8 mouse cellular contexts compared by ENCODE assay signal in the genomic region with DNA sequence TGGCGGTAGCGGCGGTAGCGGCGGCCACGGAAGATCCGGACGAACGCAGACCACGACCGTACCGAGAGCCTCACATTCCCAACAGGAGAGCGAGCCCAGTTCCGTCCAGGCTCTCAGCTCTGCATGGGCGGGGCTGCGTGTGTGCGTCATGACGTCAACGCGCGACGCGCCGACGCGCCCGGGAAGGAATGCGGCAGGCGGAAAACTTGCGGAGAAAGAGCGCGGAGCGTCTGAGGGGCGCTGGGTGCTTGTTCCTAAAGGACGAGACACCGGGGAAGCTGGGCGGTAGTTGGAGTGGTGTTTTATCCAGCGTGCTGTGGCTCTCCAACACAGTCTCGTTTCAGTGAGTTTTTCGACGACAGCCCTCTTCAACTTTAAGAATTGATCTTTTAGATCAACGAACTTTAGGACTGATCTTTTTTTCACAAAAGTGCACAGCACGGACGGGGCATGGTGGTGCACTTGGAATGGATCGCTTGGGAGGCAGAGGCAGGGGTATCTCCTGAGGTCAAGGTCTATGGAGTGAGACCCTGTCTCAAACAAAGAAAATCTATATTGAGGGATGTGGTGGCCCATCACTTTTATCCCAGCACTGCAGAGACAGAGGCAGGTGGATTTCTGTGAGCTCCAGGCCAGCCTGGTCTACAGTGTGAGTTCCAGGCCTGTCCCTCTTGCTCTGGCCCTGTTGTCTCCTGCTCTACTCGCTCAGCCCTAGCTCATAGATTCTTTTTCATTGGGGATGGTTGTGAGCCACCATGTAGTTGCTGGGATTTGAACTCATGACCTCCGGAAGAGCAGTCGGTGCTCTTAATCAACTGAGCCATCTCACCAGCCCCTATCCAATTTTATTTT. TPM values are rescaled to one million over a fixed set of nuclear protein-coding genes. Genes with fewer than 3 reads are reported as not detected.
DNase-seq lines count a peak whose midpoint lies in the region; ATAC-seq and TF ChIP-seq lines count a peak whose summit lies in the region.

Gene Appbp2, minus strand, starts transcription at position 141 of the 852 bp plus-strand sequence.

- no peaks in the 10 kb centered on the region for H3K9me3 ChIP-seq in E14TG2a.4 (ENCODE audit: low read length)
- no peaks in the 10 kb centered on the region for H3K9me3 ChIP-seq in forebrain, embryonic 13.5 days (replicated peaks)
- no peaks in the 10 kb centered on the region for H3K9me3 ChIP-seq in liver, postnatal 0 days (ENCODE audit: low read length)
- no peaks in the 10 kb centered on the region for H3K9me3 ChIP-seq in neural tube, embryonic 14.5 days (ENCODE audit: control insufficient read depth, low read length)

- 7% methylated on average over 46 of the region's 48 CpGs for WGBS in forebrain, embryonic 13.5 days
- WGBS in large intestine, adult 2 months: 4% methylated on average over 48 of the region's 48 CpGs
- 5% methylated on average over 48 of the region's 48 CpGs for WGBS in liver, postnatal 0 days (ENCODE audit: insufficient replicate concordance)
- 7% methylated on average over 48 of the region's 48 CpGs for WGBS in neural tube, embryonic 14.5 days

- H3K27me3 ChIP-seq in E14TG2a.4 (ENCODE audit: insufficient read depth, low read length): no peaks in the 10 kb centered on the region
- no peaks in the 10 kb centered on the region for H3K27me3 ChIP-seq in forebrain, embryonic 13.5 days
- H3K27me3 ChIP-seq in liver, postnatal 0 days (ENCODE audit: insufficient read depth, low read length): no peaks in the 10 kb centered on the region
- no peaks in the 10 kb centered on the region for H3K27me3 ChIP-seq in neural tube, embryonic 14.5 days (ENCODE audit: control insufficient read depth, insufficient read depth, low read length)

- peak within 1 kb of the TSS; percentile 97 for H3K4me3 ChIP-seq in E14TG2a.4 (replicated peaks; ENCODE audit: low read length)
- H3K4me3 ChIP-seq in forebrain, embryonic 13.5 days: peak within 1 kb of the TSS; percentile 77
- peak within 1 kb of the TSS; percentile 94 for H3K4me3 ChIP-seq in liver, postnatal 0 days (ENCODE audit: low read depth, low read length)
- peak within 1 kb of the TSS; percentile 97 for H3K4me3 ChIP-seq in neural tube, embryonic 14.5 days (ENCODE audit: low read depth, low read length)

- intact Hi-C loops in heart, postnatal 10 days (cut with DNase I): loop anchor here (2.0 kb wide), 1 partner anchor 76 kb away; the partner anchor contains the start of gene Ppm1d

- peaks cover 71% of the 10 kb centered on the region for H3K4me1 ChIP-seq in E14TG2a.4 (replicated peaks; ENCODE audit: low read depth, low read length)
- peaks cover 20% of the 10 kb centered on the region for H3K4me1 ChIP-seq in forebrain, embryonic 13.5 days
- peaks cover 6% of the 10 kb centered on the region; the same call in 1 of the 2 replicates for H3K4me1 ChIP-seq in liver, postnatal 0 days (ENCODE audit: insufficient read depth)
- peaks cover 16% of the 10 kb centered on the region for H3K4me1 ChIP-seq in neural tube, embryonic 14.5 days (ENCODE audit: control insufficient read depth, insufficient read depth, low read length)

- peak; percentile 88 for DNase-seq in c-Kit-positive CD71-positive TER-119-positive erythroid progenitor cells, embryonic 14.5 days (ENCODE audit: low spot score)
- peak; percentile 95 to 97 for DNase-seq in heart, postnatal 10 days
- peak; percentile 72 for DNase-seq in large intestine, adult 2 months (ENCODE audit: low read depth, low spot score)
- DNase-seq in liver, postnatal 0 days: peak; percentile 96
- DNase-seq in testis, postnatal 14 days (ENCODE audit: low spot score): peak; percentile 95

- peaks cover 43% of the 10 kb centered on the region for H3K36me3 ChIP-seq in E14TG2a.4 (ENCODE audit: insufficient read depth, low read length)
- peaks cover 6% of the 10 kb centered on the region; the same call in 1 of the 2 replicates for H3K36me3 ChIP-seq in forebrain, embryonic 13.5 days (ENCODE audit: poor library complexity, severe bottlenecking)
- H3K36me3 ChIP-seq in liver, postnatal 0 days (replicated peaks; ENCODE audit: insufficient read depth, low read length): 0 out of 2 replicates have a peak, but pooled peaks cover 3% of the 10 kb centered on the region
- H3K36me3 ChIP-seq in neural tube, embryonic 14.5 days (ENCODE audit: control insufficient read depth, insufficient read depth, low read length): no peaks in the 10 kb centered on the region; the same call in 1 of the 2 replicates

- peak within 1 kb of the TSS; percentile 73 for H3K4me2 ChIP-seq in forebrain, embryonic 13.5 days
- peak within 1 kb of the TSS; percentile 79 for H3K4me2 ChIP-seq in liver, postnatal 0 days (ENCODE audit: low read depth, low read length)
- H3K4me2 ChIP-seq in neural tube, embryonic 14.5 days (ENCODE audit: low read depth, low read length): peak within 1 kb of the TSS; percentile 71

- ATAC-seq in forebrain, embryonic 13.5 days: peak; percentile 97
- peak; percentile 94 for ATAC-seq in liver, postnatal 0 days
- ATAC-seq in neural tube, embryonic 14.5 days (ENCODE audit: low read depth): peak; percentile 97

- no peak for TF ChIP-seq CTCF in E14TG2a.4 (conservative IDR thresholded peaks at IDR 0.05; ENCODE audit: low read length)
- no peak for TF ChIP-seq CTCF in liver, postnatal 0 days (IDR thresholded peaks at IDR 0.05; ENCODE audit: low read depth)

- peak within 1 kb of the TSS; percentile 89 for H3K9ac ChIP-seq in forebrain, embryonic 13.5 days
- peak within 1 kb of the TSS; percentile 94 for H3K9ac ChIP-seq in liver, postnatal 0 days (replicated peaks)
- H3K9ac ChIP-seq in neural tube, embryonic 14.5 days (replicated peaks; ENCODE audit: low read depth, low read length): peak within 1 kb of the TSS; percentile 98

- no peak for TF ChIP-seq EP300 in liver, postnatal 0 days (IDR thresholded peaks at IDR 0.05; ENCODE audit: low read depth)

- H3K27ac ChIP-seq in forebrain, embryonic 13.5 days: peak within 1 kb of the TSS; percentile 97
- peak within 1 kb of the TSS; percentile 96 for H3K27ac ChIP-seq in liver, postnatal 0 days (ENCODE audit: low read depth)
- H3K27ac ChIP-seq in neural tube, embryonic 14.5 days (ENCODE audit: low read depth, low read length): peak within 1 kb of the TSS; percentile 98

RNA-seq across cellular contexts. Expression of gene Appbp2, which starts in this region (rescaled TPM):
- polyA plus RNA-seq in forebrain, embryonic 13.5 days (2015; fragmentation: Nextera tagmentation; extraction: Ambion mirVana): 46.3 and 49.3 TPM in 2 replicates
- total RNA-seq in heart, postnatal 10 days (2021): 10 to 100 TPM; 28.7 to 29.1 TPM
- 6.5 and 8.9 TPM in 2 replicates for polyA plus RNA-seq in large intestine, adult 2 months (2012; rRNA removed)
- polyA plus RNA-seq in liver, postnatal 0 days (2015; fragmentation: Nextera tagmentation; extraction: Ambion mirVana): 9.3 and 9.9 TPM in 2 replicates
- polyA plus RNA-seq in neural tube, embryonic 14.5 days (2014; fragmentation: Nextera tagmentation; extraction: Ambion mirVana): 61.0 and 63.7 TPM in 2 replicates

Comparison
In these comparisons a context has a peak if more than half of its experiments do, and no peak if none do; other contexts are left out.
1. Peak in every context shown above with its lines: DNase-seq, ATAC-seq, H3K4me3 ChIP-seq and H3K27ac ChIP-seq.